Mouse (Mus musculus): Measurements from ENCODE around the gene Fam83d.

DNA sequence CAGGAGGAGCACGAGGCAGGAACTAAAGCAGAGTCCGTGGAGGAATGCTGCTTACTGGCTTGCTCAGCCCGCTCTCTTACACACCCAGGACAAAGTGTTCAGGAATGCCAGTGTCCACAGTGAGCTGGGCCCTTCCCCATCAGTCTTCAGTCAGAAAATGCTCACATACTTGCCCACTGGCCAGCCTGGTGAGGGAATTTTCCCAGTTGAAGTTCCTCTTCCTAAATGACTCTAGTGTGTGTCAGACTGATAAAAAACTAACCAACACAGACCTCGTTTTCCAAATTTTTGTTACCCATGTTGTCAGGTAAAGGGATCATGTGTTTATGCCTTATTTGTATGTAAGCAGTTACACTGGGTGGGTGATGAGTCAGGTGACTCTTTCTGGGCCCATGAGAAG lies 48.3 kb downstream of the Fam83d start:
- TF ChIP-seq POLR2A (IDR thresholded peaks at IDR 0.05; ENCODE audit: low read depth, low read length): no peak
- TF ChIP-seq CTCF (IDR thresholded peaks at IDR 0.05; ENCODE audit: borderline replicate concordance, insufficient read depth, low read length): no peak

Measured in embryonic fibroblast, embryonic 13.5 days (primary cell).